Mouse (Mus musculus): Measurements from ENCODE around the gene Mpp6. TPM values are rescaled to one million over a fixed set of nuclear protein-coding genes. Genes with fewer than 3 reads are reported as not detected.

The Mpp6 gene
- polyA plus RNA-seq, 1 experiment from 2014 or later = 65.2 TPM

DNA sequence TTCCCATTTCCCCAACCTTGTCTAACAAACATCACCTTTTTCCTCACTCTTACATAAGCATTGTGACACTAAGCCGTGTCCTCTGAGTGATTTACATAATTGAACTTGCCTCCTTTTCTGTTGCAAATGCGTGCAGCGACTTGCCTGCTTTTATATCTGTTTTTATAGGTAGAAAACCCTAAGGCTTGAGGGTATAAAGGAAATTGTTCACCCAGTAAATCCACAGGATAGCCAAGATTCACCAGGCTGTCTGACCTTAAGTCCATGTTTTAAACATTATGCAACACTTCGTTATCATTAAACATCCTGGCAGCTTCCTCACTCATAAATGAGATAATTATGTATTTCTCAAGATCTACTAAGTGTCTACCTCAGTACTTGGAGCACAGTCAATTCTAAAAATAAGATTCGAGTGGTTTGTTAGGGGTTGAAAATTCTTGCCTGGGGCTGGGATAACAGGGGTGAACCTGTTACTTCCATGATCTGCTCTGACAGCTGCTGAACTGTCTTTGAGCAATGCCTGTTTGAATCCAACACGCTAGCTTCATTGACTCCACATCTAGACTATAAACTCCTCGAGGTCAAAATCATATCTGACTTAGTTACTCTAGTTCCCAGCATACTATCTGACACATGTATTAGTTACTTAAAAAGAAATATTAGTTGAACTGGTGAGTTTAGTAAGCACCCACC, 18.4 kb upstream of the Mpp6 start:
- DNase-seq (ENCODE audit: low spot score) (no peak), ATAC-seq (ENCODE audit: low FRiP score) (no peak)
- H3K36me3 ChIP-seq (replicated peaks; ENCODE audit: control insufficient read depth, insufficient read depth) = no peaks in the 10 kb centered on the region
- H3K9me3 ChIP-seq (ENCODE audit: control insufficient read depth, low read length) = 0 out of 2 replicates have a peak, but pooled peaks cover 6% of the 10 kb centered on the region
- 72% methylated on average over 7 of the region's 7 CpGs for WGBS
- no peak overlapping the region for H3K4me3 ChIP-seq (replicated peaks; ENCODE audit: low read length)
- H3K9ac ChIP-seq = no peak overlapping the region
- no peaks in the 10 kb centered on the region for H3K27me3 ChIP-seq (ENCODE audit: control insufficient read depth, insufficient read depth, low read length)
- H3K27ac ChIP-seq = no peak overlapping the region
- H3K4me2 ChIP-seq (replicated peaks) = no peak overlapping the region
- no peaks in the 10 kb centered on the region for H3K4me1 ChIP-seq (replicated peaks; ENCODE audit: control insufficient read depth, insufficient read depth, low read length)

DNA sequence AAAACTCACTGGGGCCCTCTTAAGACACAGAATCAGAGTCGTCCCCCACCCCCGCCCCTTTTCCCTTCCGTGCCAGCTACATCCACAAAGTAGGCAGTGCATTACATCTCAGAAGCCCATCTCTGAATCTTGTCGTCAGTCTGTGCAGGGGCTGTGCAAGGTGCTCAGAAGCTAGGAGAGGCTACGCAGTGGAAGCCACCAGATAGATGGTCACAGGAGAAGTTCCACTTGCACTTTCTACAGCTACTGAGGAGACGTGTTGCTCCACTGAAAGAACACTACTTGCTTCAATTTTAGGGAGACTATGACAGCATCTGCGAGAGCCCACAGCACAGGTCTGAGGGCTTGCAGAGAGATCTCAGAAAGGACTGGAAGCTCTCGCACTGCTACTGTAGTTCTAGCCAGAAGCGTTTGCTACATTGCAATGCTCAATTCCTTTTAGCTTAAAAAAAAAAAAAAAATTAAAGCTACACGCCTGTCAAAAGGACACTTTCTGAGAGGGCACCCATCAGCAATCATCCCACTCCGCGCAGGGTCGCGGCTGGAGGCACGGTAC, 762 bp upstream of the Mpp6 start:
- peak overlapping the region; percentile 82 for H3K9ac ChIP-seq
- peak; percentile 6; the same call in 1 of the 2 replicates for ATAC-seq (ENCODE audit: low FRiP score)
- H3K4me3 ChIP-seq (replicated peaks; ENCODE audit: low read length) = peak overlapping the region; percentile 83
- no peaks in the 10 kb centered on the region for H3K27me3 ChIP-seq (ENCODE audit: control insufficient read depth, insufficient read depth, low read length)
- peak overlapping the region; percentile 78 for H3K27ac ChIP-seq
- H3K36me3 ChIP-seq (replicated peaks; ENCODE audit: control insufficient read depth, insufficient read depth) = no peaks in the 10 kb centered on the region
- H3K4me1 ChIP-seq (replicated peaks; ENCODE audit: control insufficient read depth, insufficient read depth, low read length) = peaks cover 23% of the 10 kb centered on the region
- peak overlapping the region; percentile 83 for H3K4me2 ChIP-seq (replicated peaks)
- 2% methylated on average over 15 of the region's 15 CpGs for WGBS
- H3K9me3 ChIP-seq (ENCODE audit: control insufficient read depth, low read length) = no peaks in the 10 kb centered on the region
- peak; percentile 38 for DNase-seq (ENCODE audit: low spot score)

DNA sequence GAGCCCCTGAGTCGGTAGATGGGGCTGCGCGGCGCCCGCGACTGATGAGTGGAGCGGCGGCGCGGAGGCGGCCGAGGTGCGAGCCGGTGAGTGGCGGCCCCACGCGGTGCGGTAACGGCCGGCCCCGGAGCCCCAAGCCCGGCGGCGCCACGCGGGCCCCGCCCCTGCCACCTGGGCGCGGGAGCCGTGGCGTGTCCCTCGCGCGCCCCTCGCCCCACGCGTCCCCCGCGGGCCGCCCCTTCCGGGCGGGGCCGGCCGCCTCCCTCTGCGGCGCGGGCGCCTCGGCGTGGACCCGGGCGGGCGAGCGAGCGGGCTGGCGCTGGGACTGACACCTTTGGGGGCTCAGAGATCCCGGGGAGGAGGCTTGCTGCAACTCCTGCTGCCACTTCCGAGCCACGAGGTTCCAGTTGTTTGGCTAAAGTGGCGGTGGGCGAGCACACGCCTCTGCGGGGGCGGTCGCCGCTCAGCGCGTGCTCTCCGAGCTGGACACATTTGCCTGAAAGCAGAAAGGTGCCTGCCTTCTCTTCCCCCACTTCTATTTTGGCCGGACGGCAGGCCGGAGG, 419 bp downstream of the Mpp6 start:
- Histone ChIP-seq H3K36me3 (replicated peaks; ENCODE audit: control insufficient read depth, insufficient read depth) (no peaks in the 10 kb centered on the region), H3K4me2 (replicated peaks) (peak overlapping the region; percentile 83), H3K27ac (peak overlapping the region; percentile 78), H3K4me1 (replicated peaks; ENCODE audit: control insufficient read depth, insufficient read depth, low read length) (peaks cover 23% of the 10 kb centered on the region), H3K27me3 (ENCODE audit: control insufficient read depth, insufficient read depth, low read length) (no peaks in the 10 kb centered on the region), H3K4me3 (replicated peaks; ENCODE audit: low read length) (peak overlapping the region; percentile 83), H3K9me3 (ENCODE audit: control insufficient read depth, low read length) (no peaks in the 10 kb centered on the region), H3K9ac (peak overlapping the region; percentile 82)
- DNase-seq (ENCODE audit: low spot score) (peak; percentile 44), ATAC-seq (ENCODE audit: low FRiP score) (peak; percentile 75)
- WGBS = under 1% methylated on average over 45 of the region's 72 CpGs

DNA sequence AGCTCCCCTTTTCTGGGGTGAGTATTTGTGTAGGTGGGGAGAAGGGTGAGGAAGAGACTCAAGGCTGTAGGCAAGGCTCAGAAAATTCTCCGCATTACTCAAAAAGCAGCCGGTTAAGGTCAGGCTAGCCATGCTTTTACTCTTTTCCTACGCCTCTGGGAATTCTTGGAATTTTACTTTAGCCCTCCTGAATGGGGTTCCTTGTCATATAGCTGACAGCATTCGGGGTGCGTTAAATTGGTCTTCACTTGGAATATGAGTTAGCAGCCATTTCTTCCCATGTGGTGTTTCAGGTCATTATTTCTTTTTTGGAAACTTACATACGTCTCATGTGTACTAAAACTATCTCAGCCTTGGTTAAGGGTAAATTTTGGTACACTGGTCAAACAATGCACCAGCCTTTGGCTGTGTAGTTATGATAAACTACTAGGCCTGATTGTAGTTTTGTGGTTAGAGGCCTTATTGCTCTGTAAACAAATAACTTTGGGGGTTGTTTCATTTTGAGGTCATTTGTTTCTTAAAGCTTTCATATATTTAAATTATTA, 1.1 kb downstream of the Mpp6 start:
- Histone ChIP-seq H3K27ac (no peak overlapping the region), H3K27me3 (ENCODE audit: control insufficient read depth, insufficient read depth, low read length) (no peaks in the 10 kb centered on the region), H3K4me3 (replicated peaks; ENCODE audit: low read length) (peak overlapping the region; percentile 83), H3K4me1 (replicated peaks; ENCODE audit: control insufficient read depth, insufficient read depth, low read length) (peaks cover 23% of the 10 kb centered on the region), H3K9me3 (ENCODE audit: control insufficient read depth, low read length) (no peaks in the 10 kb centered on the region), H3K4me2 (replicated peaks) (peak overlapping the region; percentile 83), H3K9ac (peak overlapping the region; percentile 82), H3K36me3 (replicated peaks; ENCODE audit: control insufficient read depth, insufficient read depth) (no peaks in the 10 kb centered on the region)
- DNase-seq (ENCODE audit: low spot score) = peak; percentile 35
- 7% methylated on average over 6 of the region's 6 CpGs for WGBS
- no peak for ATAC-seq (ENCODE audit: low FRiP score)

DNA sequence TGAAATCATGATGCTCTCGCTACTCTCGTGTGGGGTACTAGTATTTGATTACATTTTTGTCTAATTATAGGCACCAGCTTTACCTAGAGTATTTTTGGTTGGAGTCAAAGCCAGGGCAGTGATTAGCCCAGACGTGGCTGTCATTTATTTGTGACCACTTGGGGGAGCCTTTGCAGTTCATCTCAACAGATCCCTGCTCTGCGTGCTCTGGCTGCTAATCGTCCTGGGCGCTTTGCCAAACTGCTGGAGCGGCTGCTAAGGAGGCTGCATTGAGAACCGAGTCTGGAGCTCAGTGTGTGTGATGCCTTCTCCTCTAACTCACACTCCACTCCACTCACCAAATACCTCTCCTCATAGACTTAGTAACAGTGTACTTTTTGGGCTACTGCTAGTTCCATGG, 2.7 kb downstream of the Mpp6 start:
- Histone ChIP-seq H3K9ac (no peak overlapping the region), H3K4me1 (replicated peaks; ENCODE audit: control insufficient read depth, insufficient read depth, low read length) (peaks cover 23% of the 10 kb centered on the region)

DNA sequence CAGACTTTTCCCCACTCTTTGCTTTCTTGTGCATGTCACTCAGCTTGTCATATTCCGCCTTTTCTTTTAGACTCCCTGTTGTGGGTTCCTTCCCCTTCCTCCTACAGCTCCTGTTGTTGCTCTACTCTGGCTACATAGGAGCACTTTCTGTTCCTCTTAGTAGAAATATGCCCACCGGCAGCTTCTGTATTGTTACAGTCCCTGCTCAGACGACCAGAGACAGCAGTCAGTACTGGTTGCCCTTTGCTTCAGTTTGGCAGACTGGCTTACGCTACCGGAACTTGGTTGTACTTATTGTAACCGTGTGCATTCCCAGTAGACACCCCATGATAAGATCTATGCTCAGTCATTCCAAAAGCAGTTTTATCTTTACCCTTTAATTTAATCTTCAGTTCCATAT, 4.2 kb downstream of the Mpp6 start:
- Histone ChIP-seq H3K9me3 (ENCODE audit: control insufficient read depth, low read length) (no peaks in the 10 kb centered on the region), H3K4me3 (replicated peaks; ENCODE audit: low read length) (no peak overlapping the region), H3K4me2 (replicated peaks) (no peak overlapping the region), H3K36me3 (replicated peaks; ENCODE audit: control insufficient read depth, insufficient read depth) (no peaks in the 10 kb centered on the region), H3K4me1 (replicated peaks; ENCODE audit: control insufficient read depth, insufficient read depth, low read length) (peaks cover 19% of the 10 kb centered on the region), H3K27me3 (ENCODE audit: control insufficient read depth, insufficient read depth, low read length) (no peaks in the 10 kb centered on the region), H3K27ac (no peak overlapping the region), H3K9ac (no peak overlapping the region)
- ATAC-seq (ENCODE audit: low FRiP score) (no peak), DNase-seq (ENCODE audit: low spot score) (no peak)
- 70% methylated on average over 6 of the region's 6 CpGs for WGBS

More for the DNA sequence above, 2.7 kb downstream of the Mpp6 start:
- Histone ChIP-seq H3K9me3 (ENCODE audit: control insufficient read depth, low read length) (no peaks in the 10 kb centered on the region), H3K27ac (peak overlapping the region; percentile 56; the same call in 1 of the 2 replicates), H3K4me2 (replicated peaks) (peak overlapping the region; percentile 83), H3K36me3 (replicated peaks; ENCODE audit: control insufficient read depth, insufficient read depth) (no peaks in the 10 kb centered on the region), H3K27me3 (ENCODE audit: control insufficient read depth, insufficient read depth, low read length) (no peaks in the 10 kb centered on the region), H3K4me3 (replicated peaks; ENCODE audit: low read length) (0 out of 2 replicates have a peak overlapping the region, but pooled peaks have one; percentile 11)
- WGBS = under 1% methylated on average over 8 of the region's 8 CpGs
- ATAC-seq (ENCODE audit: low FRiP score) = peak; percentile 74
- DNase-seq (ENCODE audit: low spot score) = peak; percentile 99

DNA sequence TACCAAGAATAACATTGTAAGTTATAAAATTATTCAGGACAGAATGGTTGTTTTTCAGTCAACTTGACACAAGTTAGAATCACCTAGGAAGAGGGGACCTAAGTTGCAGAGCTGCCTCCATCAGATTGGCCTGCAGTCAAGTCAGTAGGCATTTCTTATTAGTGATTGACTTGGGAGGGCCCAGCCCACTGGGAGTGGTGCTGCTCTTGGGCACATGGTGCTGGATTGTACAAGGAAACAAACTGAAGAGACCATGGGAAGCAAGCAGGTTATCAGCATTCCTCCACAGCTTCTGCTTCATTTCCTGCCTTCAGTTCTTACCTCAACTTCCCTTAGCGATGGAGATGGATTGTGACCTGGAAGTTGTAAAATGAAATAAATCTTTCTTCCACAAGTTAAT, 10.9 kb downstream of the Mpp6 start:
- Histone ChIP-seq H3K9ac (no peak overlapping the region), H3K27me3 (ENCODE audit: control insufficient read depth, insufficient read depth, low read length) (no peaks in the 10 kb centered on the region), H3K27ac (no peak overlapping the region), H3K4me3 (replicated peaks; ENCODE audit: low read length) (no peak overlapping the region), H3K36me3 (replicated peaks; ENCODE audit: control insufficient read depth, insufficient read depth) (no peaks in the 10 kb centered on the region), H3K9me3 (ENCODE audit: control insufficient read depth, low read length) (no peaks in the 10 kb centered on the region), H3K4me1 (replicated peaks; ENCODE audit: control insufficient read depth, insufficient read depth, low read length) (no peaks in the 10 kb centered on the region), H3K4me2 (replicated peaks) (no peak overlapping the region)
- 97% methylated on average over 1 of the region's 1 CpGs for WGBS
- ATAC-seq (ENCODE audit: low FRiP score) (no peak), DNase-seq (ENCODE audit: low spot score) (no peak)

DNA sequence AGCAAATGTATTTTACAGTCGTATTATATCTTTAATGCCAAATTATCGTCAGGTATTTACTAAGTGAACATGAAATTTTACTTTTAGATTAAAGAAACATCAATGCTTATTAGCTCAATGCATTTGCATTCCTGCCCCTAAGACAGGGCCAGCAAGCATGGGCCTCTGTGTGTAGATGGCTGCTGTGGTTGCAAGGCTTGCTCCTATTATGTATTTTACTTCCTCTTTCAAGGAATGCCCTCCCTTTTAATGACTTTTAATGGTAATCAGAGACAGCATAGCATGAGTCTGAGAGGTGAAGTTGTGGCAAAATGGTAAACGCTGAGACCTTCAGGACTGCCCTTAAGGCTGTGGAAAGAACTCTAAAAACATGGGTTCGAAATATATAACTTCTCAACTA, 12.8 kb downstream of the Mpp6 start:
- H3K4me2 ChIP-seq (replicated peaks) = no peak overlapping the region
- no peak for ATAC-seq (ENCODE audit: low FRiP score)
- H3K36me3 ChIP-seq (replicated peaks; ENCODE audit: control insufficient read depth, insufficient read depth) = no peaks in the 10 kb centered on the region
- H3K27me3 ChIP-seq (ENCODE audit: control insufficient read depth, insufficient read depth, low read length) = no peaks in the 10 kb centered on the region
- no peaks in the 10 kb centered on the region for H3K9me3 ChIP-seq (ENCODE audit: control insufficient read depth, low read length)
- H3K27ac ChIP-seq = no peak overlapping the region
- no peak overlapping the region for H3K4me3 ChIP-seq (replicated peaks; ENCODE audit: low read length)
- H3K4me1 ChIP-seq (replicated peaks; ENCODE audit: control insufficient read depth, insufficient read depth, low read length) = no peaks in the 10 kb centered on the region
- no peak overlapping the region for H3K9ac ChIP-seq
- WGBS = 96% methylated on average over 4 of the region's 4 CpGs
- DNase-seq (ENCODE audit: low spot score) = no peak

DNA sequence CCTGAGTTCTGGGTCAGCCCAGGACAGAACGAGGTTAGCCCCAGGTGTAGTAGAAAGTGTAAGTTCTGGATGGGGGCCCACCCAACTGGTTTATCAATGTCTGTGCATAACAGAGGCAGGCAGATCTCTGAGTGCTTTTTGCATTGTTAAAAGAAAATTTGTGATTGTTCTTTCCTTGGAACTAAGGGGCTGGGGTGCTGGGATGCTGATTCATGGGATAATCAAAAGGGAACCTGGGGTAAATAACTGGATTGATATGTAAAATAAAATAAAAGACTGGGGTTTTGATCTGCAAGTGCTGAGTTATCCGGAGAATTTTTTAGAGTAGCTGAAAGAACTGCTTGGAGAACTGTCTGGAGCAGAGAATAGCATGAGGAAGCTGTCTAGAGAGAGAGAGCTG, 14.2 kb downstream of the Mpp6 start:
- Histone ChIP-seq H3K4me2 (replicated peaks) (no peak overlapping the region), H3K4me1 (replicated peaks; ENCODE audit: control insufficient read depth, insufficient read depth, low read length) (no peaks in the 10 kb centered on the region), H3K36me3 (replicated peaks; ENCODE audit: control insufficient read depth, insufficient read depth) (no peaks in the 10 kb centered on the region), H3K27ac (no peak overlapping the region), H3K27me3 (ENCODE audit: control insufficient read depth, insufficient read depth, low read length) (no peaks in the 10 kb centered on the region), H3K9ac (no peak overlapping the region), H3K9me3 (ENCODE audit: control insufficient read depth, low read length) (no peaks in the 10 kb centered on the region), H3K4me3 (replicated peaks; ENCODE audit: low read length) (no peak overlapping the region)
- no peak for DNase-seq (ENCODE audit: low spot score)
- WGBS = 89% methylated on average over 2 of the region's 2 CpGs
- ATAC-seq (ENCODE audit: low FRiP score) = no peak

Data from hindbrain, embryonic 14.5 days (tissue).